8 mouse cellular contexts compared by ENCODE assay signal in genomic region chr6:124814448-124814847, GRCm38 (mm10). TPM values are rescaled to one million over a fixed set of nuclear protein-coding genes. Genes with fewer than 3 reads are reported as not detected.
DNase-seq lines count a peak whose midpoint lies in the region; ATAC-seq lines count a peak whose summit lies in the region.

No protein-coding gene starts in this region.

- peak; percentile 19; the same call in 1 of the 2 replicates for ATAC-seq in embryonic facial prominence, embryonic 14.5 days (ENCODE audit: low read depth)
- peak; percentile 2 for ATAC-seq in inflammation-experienced regulatory T-cells, adult 6 months
- ATAC-seq in midbrain, embryonic 15.5 days (replicated peaks), result peak; percentile 56

- DNase-seq in kidney, postnatal 10 days, result peak; percentile 58
- DNase-seq in kidney, adult 11 months, result no peak
- DNase-seq in embryonic facial prominence, embryonic 14.5 days (ENCODE audit: low spot score), result no peak
- DNase-seq in spleen, adult 18-20 months, result no peak
- no peak for DNase-seq in T-cell, adult 2 months (ENCODE audit: low spot score)
- no peak for DNase-seq in thymus, postnatal 0 days (ENCODE audit: low spot score)

- 44% methylated on average over 7 of the region's 8 CpGs for WGBS in embryonic facial prominence, embryonic 14.5 days
- 37% methylated on average over 8 of the region's 8 CpGs for WGBS in midbrain, embryonic 15.5 days

- H3K27me3 ChIP-seq in embryonic facial prominence, embryonic 14.5 days (replicated peaks; ENCODE audit: control insufficient read depth, insufficient read depth, low read length), result no peaks in the 10 kb centered on the region
- H3K27me3 ChIP-seq in midbrain, embryonic 15.5 days (replicated peaks), result no peaks in the 10 kb centered on the region

- peak overlapping the region; percentile 88 for H3K4me2 ChIP-seq in embryonic facial prominence, embryonic 14.5 days (ENCODE audit: low read depth, low read length)
- peak overlapping the region; percentile 87 for H3K4me2 ChIP-seq in midbrain, embryonic 15.5 days

- H3K9ac ChIP-seq in embryonic facial prominence, embryonic 14.5 days (ENCODE audit: low read depth, low read length), result peak overlapping the region; percentile 31; the same call in 1 of the 2 replicates
- H3K9ac ChIP-seq in midbrain, embryonic 15.5 days, result peak overlapping the region; percentile 63

- peaks cover 11% of the 10 kb centered on the region for H3K4me1 ChIP-seq in embryonic facial prominence, embryonic 14.5 days (ENCODE audit: control insufficient read depth, insufficient read depth, low read length)
- H3K4me1 ChIP-seq in midbrain, embryonic 15.5 days, result peaks cover 30% of the 10 kb centered on the region

- no peaks in the 10 kb centered on the region for H3K9me3 ChIP-seq in embryonic facial prominence, embryonic 14.5 days (ENCODE audit: control insufficient read depth, low read length)
- no peaks in the 10 kb centered on the region for H3K9me3 ChIP-seq in midbrain, embryonic 15.5 days

- peak overlapping the region; percentile 72 for H3K4me3 ChIP-seq in embryonic facial prominence, embryonic 14.5 days (ENCODE audit: low read depth, low read length)
- H3K4me3 ChIP-seq in midbrain, embryonic 15.5 days, result peak overlapping the region; percentile 59

- peaks cover 58% of the 10 kb centered on the region for H3K36me3 ChIP-seq in embryonic facial prominence, embryonic 14.5 days (ENCODE audit: control insufficient read depth, insufficient read depth, low read length)
- H3K36me3 ChIP-seq in midbrain, embryonic 15.5 days (replicated peaks), result peaks cover 28% of the 10 kb centered on the region; the same call in 1 of the 2 replicates

- peak overlapping the region; percentile 89; the same call in 1 of the 2 replicates for H3K27ac ChIP-seq in embryonic facial prominence, embryonic 14.5 days (replicated peaks; ENCODE audit: low read depth, low read length)
- peak overlapping the region; percentile 84 for H3K27ac ChIP-seq in midbrain, embryonic 15.5 days

RNA-seq across cellular contexts. Expression of gene Tpi1, which starts 0.4 kb away (rescaled TPM):
- 861 and 874 TPM in 2 replicates for polyA plus RNA-seq in embryonic facial prominence, embryonic 14.5 days (2014; fragmentation: Nextera tagmentation; extraction: Ambion mirVana)
- 10 to 100 TPM; 77.6 to 91.2 (median 82.5) TPM for polyA plus RNA-seq in inflammation-experienced regulatory T-cells, adult 6 months (2017; shearing (Covaris generic))
- 383 and 391 TPM in 2 replicates for polyA plus RNA-seq in midbrain, embryonic 15.5 days (2015; fragmentation: Nextera tagmentation; extraction: Ambion mirVana)
- polyA plus RNA-seq in thymus, postnatal 0 days (2015; fragmentation: Nextera tagmentation; extraction: Ambion mirVana), result 231 and 275 TPM in 2 replicates

RNA-seq across cellular contexts. Expression of gene Spsb2, which starts 6.0 kb away (rescaled TPM):
- 9.1 and 10.0 TPM in 2 replicates for polyA plus RNA-seq in embryonic facial prominence, embryonic 14.5 days (2014; fragmentation: Nextera tagmentation; extraction: Ambion mirVana)
- 1 to 10 TPM; 1.5 to 3.2 (median 2.1) TPM for polyA plus RNA-seq in inflammation-experienced regulatory T-cells, adult 6 months (2017; shearing (Covaris generic))
- 8.8 and 10.1 TPM in 2 replicates for polyA plus RNA-seq in midbrain, embryonic 15.5 days (2015; fragmentation: Nextera tagmentation; extraction: Ambion mirVana)
- polyA plus RNA-seq in thymus, postnatal 0 days (2015; fragmentation: Nextera tagmentation; extraction: Ambion mirVana), result 8.9 and 9.4 TPM in 2 replicates

RNA-seq across cellular contexts. Expression of gene Usp5, which starts 14.8 kb away (rescaled TPM):
- polyA plus RNA-seq in embryonic facial prominence, embryonic 14.5 days (2014; fragmentation: Nextera tagmentation; extraction: Ambion mirVana), result 110 and 131 TPM in 2 replicates
- 10 to 100 TPM; 69.1 to 81.5 (median 73.8) TPM for polyA plus RNA-seq in inflammation-experienced regulatory T-cells, adult 6 months (2017; shearing (Covaris generic))
- polyA plus RNA-seq in midbrain, embryonic 15.5 days (2015; fragmentation: Nextera tagmentation; extraction: Ambion mirVana), result 233 and 234 TPM in 2 replicates
- 93.0 and 93.4 TPM in 2 replicates for polyA plus RNA-seq in thymus, postnatal 0 days (2015; fragmentation: Nextera tagmentation; extraction: Ambion mirVana)

RNA-seq across cellular contexts. Expression of gene Cdca3, which starts 14.9 kb away (rescaled TPM):
- 107 and 131 TPM in 2 replicates for polyA plus RNA-seq in embryonic facial prominence, embryonic 14.5 days (2014; fragmentation: Nextera tagmentation; extraction: Ambion mirVana)
- 100 to 1,000 TPM in 1 of 3 experiments, 10 to 100 TPM in 1, 1 to 10 TPM in 1; 7.6 to 142 (median 17.9) TPM for polyA plus RNA-seq in inflammation-experienced regulatory T-cells, adult 6 months (2017; shearing (Covaris generic))
- 23.2 and 32.9 TPM in 2 replicates for polyA plus RNA-seq in midbrain, embryonic 15.5 days (2015; fragmentation: Nextera tagmentation; extraction: Ambion mirVana)
- 240 and 258 TPM in 2 replicates for polyA plus RNA-seq in thymus, postnatal 0 days (2015; fragmentation: Nextera tagmentation; extraction: Ambion mirVana)

RNA-seq across cellular contexts. Expression of gene Gnb3, which starts 25.6 kb away (rescaled TPM):
- polyA plus RNA-seq in embryonic facial prominence, embryonic 14.5 days (2014; fragmentation: Nextera tagmentation; extraction: Ambion mirVana), result 2.9 and 3.5 TPM in 2 replicates
- under 1 TPM in 2 of 3 experiments, not detected in 1; 0.44 to 0.48 TPM for polyA plus RNA-seq in inflammation-experienced regulatory T-cells, adult 6 months (2017; shearing (Covaris generic))
- polyA plus RNA-seq in midbrain, embryonic 15.5 days (2015; fragmentation: Nextera tagmentation; extraction: Ambion mirVana), result 2.6 and 2.8 TPM in 2 replicates
- 2.3 and 2.4 TPM in 2 replicates for polyA plus RNA-seq in thymus, postnatal 0 days (2015; fragmentation: Nextera tagmentation; extraction: Ambion mirVana)

Comparison
In these comparisons a context has a peak if more than half of its experiments do, and no peak if none do; other contexts are left out.
1. ATAC-seq: peak in every context shown above with its lines; median percentile 56 in midbrain, embryonic 15.5 days; 19 in embryonic facial prominence, embryonic 14.5 days; 2 in inflammation-experienced regulatory T-cells, adult 6 months.